7 mouse cellular contexts compared by ENCODE assay signal in genomic region chr11:68954408-68954807, GRCm38 (mm10). TPM values are rescaled to one million over a fixed set of nuclear protein-coding genes. Genes with fewer than 3 reads are reported as not detected.
DNase-seq lines count a peak whose midpoint lies in the region; ATAC-seq and TF ChIP-seq lines count a peak whose summit lies in the region.

No protein-coding gene starts in this region.

- intact Hi-C loops in left cerebral cortex, postnatal 36 days (cut with DNase I): no loop called here

- H3K27me3 ChIP-seq in lung, postnatal 0 days (replicated peaks; ENCODE audit: insufficient read depth, low read length): peaks cover 4% of the 10 kb centered on the region; the same call in 1 of the 2 replicates
- peaks cover 61% of the 10 kb centered on the region for H3K27me3 ChIP-seq in forebrain, embryonic 13.5 days
- H3K27me3 ChIP-seq in limb, embryonic 15.5 days: peaks cover 39% of the 10 kb centered on the region
- peaks cover 23% of the 10 kb centered on the region; the same call in 1 of the 2 replicates for H3K27me3 ChIP-seq in stomach, embryonic 15.5 days (replicated peaks)

- no peak overlapping the region for H3K9ac ChIP-seq in lung, postnatal 0 days (replicated peaks; ENCODE audit: low read depth)
- peak overlapping the region; percentile 66 for H3K9ac ChIP-seq in forebrain, embryonic 13.5 days
- H3K9ac ChIP-seq in limb, embryonic 15.5 days: peak overlapping the region; percentile 28; the same call in 1 of the 2 replicates
- H3K9ac ChIP-seq in stomach, embryonic 15.5 days: 0 out of 2 replicates have a peak overlapping the region, but pooled peaks have one; percentile 9

- ATAC-seq in lung, postnatal 0 days: no peak
- ATAC-seq in forebrain, embryonic 13.5 days: no peak
- no peak for ATAC-seq in limb, embryonic 15.5 days (ENCODE audit: insufficient number of reproducible peaks, low FRiP score, low TSS enrichment, low read depth)
- no peak for ATAC-seq in stomach, embryonic 15.5 days (ENCODE audit: insufficient read depth, low FRiP score, low read depth)

- no peak overlapping the region for H3K27ac ChIP-seq in lung, postnatal 0 days (ENCODE audit: low read length)
- H3K27ac ChIP-seq in forebrain, embryonic 13.5 days: no peak overlapping the region
- H3K27ac ChIP-seq in limb, embryonic 15.5 days: no peak overlapping the region
- no peak overlapping the region for H3K27ac ChIP-seq in stomach, embryonic 15.5 days

- H3K4me1 ChIP-seq in lung, postnatal 0 days (ENCODE audit: insufficient read depth, low read depth, low read length): 0 out of 2 replicates have a peak, but pooled peaks cover 2% of the 10 kb centered on the region
- peaks cover 16% of the 10 kb centered on the region for H3K4me1 ChIP-seq in forebrain, embryonic 13.5 days
- peaks cover 9% of the 10 kb centered on the region for H3K4me1 ChIP-seq in limb, embryonic 15.5 days
- H3K4me1 ChIP-seq in stomach, embryonic 15.5 days: peaks cover 10% of the 10 kb centered on the region

- peak overlapping the region; percentile 31 for H3K4me3 ChIP-seq in lung, postnatal 0 days (ENCODE audit: low read depth, low read length)
- H3K4me3 ChIP-seq in forebrain, embryonic 13.5 days: peak overlapping the region; percentile 40
- peak overlapping the region; percentile 33 for H3K4me3 ChIP-seq in limb, embryonic 15.5 days
- peak overlapping the region; percentile 35 for H3K4me3 ChIP-seq in stomach, embryonic 15.5 days (replicated peaks)

- no peaks in the 10 kb centered on the region for H3K36me3 ChIP-seq in lung, postnatal 0 days (ENCODE audit: insufficient read depth, low read length)
- H3K36me3 ChIP-seq in forebrain, embryonic 13.5 days (ENCODE audit: poor library complexity, severe bottlenecking): no peaks in the 10 kb centered on the region
- no peaks in the 10 kb centered on the region for H3K36me3 ChIP-seq in limb, embryonic 15.5 days
- no peaks in the 10 kb centered on the region for H3K36me3 ChIP-seq in stomach, embryonic 15.5 days

- no peak for TF ChIP-seq CTCF in lung, postnatal 0 days (IDR thresholded peaks at IDR 0.05)

- WGBS in lung, postnatal 0 days: 5% methylated on average over 17 of the region's 17 CpGs
- WGBS in forebrain, embryonic 13.5 days: under 1% methylated on average over 17 of the region's 17 CpGs
- 4% methylated on average over 17 of the region's 17 CpGs for WGBS in limb, embryonic 15.5 days
- WGBS in stomach, embryonic 15.5 days: 4% methylated on average over 17 of the region's 17 CpGs

- DNase-seq in lung, postnatal 0 days (ENCODE audit: low spot score): no peak
- DNase-seq in lung, adult 18-20 months: no peak
- no peak for DNase-seq in right cerebral cortex, postnatal 4 days
- DNase-seq in left cerebral cortex, postnatal 36 days (ENCODE audit: low spot score in 2 of 2): no peak

- H3K9me3 ChIP-seq in lung, postnatal 0 days (ENCODE audit: low read length): no peaks in the 10 kb centered on the region
- no peaks in the 10 kb centered on the region for H3K9me3 ChIP-seq in forebrain, embryonic 13.5 days (replicated peaks)
- no peaks in the 10 kb centered on the region for H3K9me3 ChIP-seq in limb, embryonic 15.5 days
- no peaks in the 10 kb centered on the region for H3K9me3 ChIP-seq in stomach, embryonic 15.5 days

- no peak for TF ChIP-seq EP300 in lung, postnatal 0 days (IDR thresholded peaks at IDR 0.05)

- peak overlapping the region; percentile 55 for H3K4me2 ChIP-seq in lung, postnatal 0 days (replicated peaks; ENCODE audit: low read depth, low read length)
- H3K4me2 ChIP-seq in forebrain, embryonic 13.5 days: peak overlapping the region; percentile 65
- peak overlapping the region; percentile 53 for H3K4me2 ChIP-seq in limb, embryonic 15.5 days
- H3K4me2 ChIP-seq in stomach, embryonic 15.5 days: peak overlapping the region; percentile 62

RNA-seq across cellular contexts. Expression of gene Arhgef15, which starts 2.9 kb away (rescaled TPM):
- polyA plus RNA-seq in lung, postnatal 0 days (2015; fragmentation: Nextera tagmentation; extraction: Ambion mirVana): 24.2 and 30.7 TPM in 2 replicates
- polyA plus RNA-seq in forebrain, embryonic 13.5 days (2015; fragmentation: Nextera tagmentation; extraction: Ambion mirVana): 5.9 and 6.8 TPM in 2 replicates
- 7.8 and 8.8 TPM in 2 replicates for polyA plus RNA-seq in limb, embryonic 15.5 days (2015; fragmentation: Nextera tagmentation; extraction: Ambion mirVana)
- 8.5 and 8.8 TPM in 2 replicates for polyA plus RNA-seq in stomach, embryonic 15.5 days (2015; fragmentation: Nextera tagmentation; extraction: Ambion mirVana)
- total RNA-seq in left cerebral cortex, postnatal 36 days (2021): 10 to 100 TPM; 16.5 to 26.9 TPM

RNA-seq across cellular contexts. Expression of gene Slc25a35, which starts 13.5 kb away (rescaled TPM):
- 4.3 and 5.5 TPM in 2 replicates for polyA plus RNA-seq in lung, postnatal 0 days (2015; fragmentation: Nextera tagmentation; extraction: Ambion mirVana)
- 1.2 and 1.4 TPM in 2 replicates for polyA plus RNA-seq in forebrain, embryonic 13.5 days (2015; fragmentation: Nextera tagmentation; extraction: Ambion mirVana)
- 2.1 and 2.3 TPM in 2 replicates for polyA plus RNA-seq in limb, embryonic 15.5 days (2015; fragmentation: Nextera tagmentation; extraction: Ambion mirVana)
- polyA plus RNA-seq in stomach, embryonic 15.5 days (2015; fragmentation: Nextera tagmentation; extraction: Ambion mirVana): 5.1 and 5.3 TPM in 2 replicates
- 1 to 10 TPM; 5.7 to 6.1 TPM for total RNA-seq in left cerebral cortex, postnatal 36 days (2021)

RNA-seq across cellular contexts. Expression of gene Rangrf, which starts 20.6 kb away (rescaled TPM):
- 16.0 and 18.3 TPM in 2 replicates for polyA plus RNA-seq in lung, postnatal 0 days (2015; fragmentation: Nextera tagmentation; extraction: Ambion mirVana)
- polyA plus RNA-seq in forebrain, embryonic 13.5 days (2015; fragmentation: Nextera tagmentation; extraction: Ambion mirVana): 46.8 and 49.3 TPM in 2 replicates
- 39.0 and 42.1 TPM in 2 replicates for polyA plus RNA-seq in limb, embryonic 15.5 days (2015; fragmentation: Nextera tagmentation; extraction: Ambion mirVana)
- 55.9 and 63.0 TPM in 2 replicates for polyA plus RNA-seq in stomach, embryonic 15.5 days (2015; fragmentation: Nextera tagmentation; extraction: Ambion mirVana)
- 10 to 100 TPM; 13.7 to 18.6 TPM for total RNA-seq in left cerebral cortex, postnatal 36 days (2021)

RNA-seq across cellular contexts. Expression of gene Odf4, which starts 27.5 kb away (rescaled TPM):
- not detected in 2 replicates for polyA plus RNA-seq in lung, postnatal 0 days (2015; fragmentation: Nextera tagmentation; extraction: Ambion mirVana)
- 0.23 TPM in 1 of 2 replicates, not detected in the other for polyA plus RNA-seq in forebrain, embryonic 13.5 days (2015; fragmentation: Nextera tagmentation; extraction: Ambion mirVana)
- polyA plus RNA-seq in limb, embryonic 15.5 days (2015; fragmentation: Nextera tagmentation; extraction: Ambion mirVana): not detected in 2 replicates
- polyA plus RNA-seq in stomach, embryonic 15.5 days (2015; fragmentation: Nextera tagmentation; extraction: Ambion mirVana): not detected in 2 replicates
- under 1 TPM; 0.47 to 0.70 TPM for total RNA-seq in left cerebral cortex, postnatal 36 days (2021)

RNA-seq across cellular contexts. Expression of gene Rpl26, which starts 53.0 kb away (rescaled TPM):
- polyA plus RNA-seq in lung, postnatal 0 days (2015; fragmentation: Nextera tagmentation; extraction: Ambion mirVana): 741 and 807 TPM in 2 replicates
- polyA plus RNA-seq in forebrain, embryonic 13.5 days (2015; fragmentation: Nextera tagmentation; extraction: Ambion mirVana): 787 and 887 TPM in 2 replicates
- 838 and 986 TPM in 2 replicates for polyA plus RNA-seq in limb, embryonic 15.5 days (2015; fragmentation: Nextera tagmentation; extraction: Ambion mirVana)
- polyA plus RNA-seq in stomach, embryonic 15.5 days (2015; fragmentation: Nextera tagmentation; extraction: Ambion mirVana): 1,013 and 1,066 TPM in 2 replicates
- 100 to 1,000 TPM; 695 to 749 TPM for total RNA-seq in left cerebral cortex, postnatal 36 days (2021)
